Comparison of ENCODE assay signal across 24 mouse cellular contexts in genomic region chr11:8073321-8073720, GRCm38 (mm10).
"Had no signal": no experiment of that assay in that cellular context is flagged by ENCODE, and none has a peak within 500 bp of the region (broad histone marks: within the 10 kb centered on the region; RNA-seq: fewer than 3 reads in every experiment).

No protein-coding gene starts in this region.

- H3K4me3 ChIP-seq: layer of hippocampus, adult 2 months; left cerebral cortex, adult 2 months; liver, embryonic 15.5 days; lung, embryonic 15.5 days; megakaryocyte, embryonic 14.5 days; midbrain, embryonic 10.5 days; midbrain, embryonic 13.5 days; myocyte; neural tube, embryonic 13.5 days; stomach, embryonic 15.5 days had no signal

- H3K4me2 ChIP-seq: liver, embryonic 11.5 days; liver, embryonic 15.5 days; lung, embryonic 15.5 days; midbrain, embryonic 13.5 days; neural tube, embryonic 13.5 days; stomach, embryonic 15.5 days had no signal

- H3K9ac ChIP-seq: liver, embryonic 15.5 days; lung, embryonic 15.5 days; midbrain, embryonic 13.5 days; neural tube, embryonic 13.5 days; stomach, embryonic 15.5 days had no signal

- DNase-seq: kidney, adult 9 months; kidney, postnatal 25 days; layer of hippocampus, adult 9-11 months; lung, adult 18-20 months; lung, postnatal 10 days; lung, postnatal 36 days; retina, postnatal 1 day; right cerebral cortex, postnatal 25 days; spleen, adult 18-20 months; thymus, adult 18-20 months; thymus, postnatal 36 days had no signal

- H3K4me1 ChIP-seq: liver, embryonic 15.5 days; lung, embryonic 15.5 days; megakaryocyte, embryonic 14.5 days; midbrain, embryonic 13.5 days; stomach, embryonic 15.5 days had no signal

- ATAC-seq: midbrain, embryonic 13.5 days; midbrain, embryonic 16.5 days had no signal

- H3K36me3 ChIP-seq: liver, embryonic 15.5 days; lung, embryonic 15.5 days; midbrain, embryonic 10.5 days; midbrain, embryonic 13.5 days; neural tube, embryonic 13.5 days; stomach, embryonic 15.5 days had no signal

- H3K27ac ChIP-seq: kidney, postnatal 0 days; layer of hippocampus, adult 2 months; left cerebral cortex, adult 2 months; liver, embryonic 15.5 days; lung, embryonic 15.5 days; midbrain, embryonic 10.5 days; midbrain, embryonic 13.5 days; neural tube, embryonic 13.5 days; stomach, embryonic 15.5 days had no signal

- H3K9me3 ChIP-seq: liver, embryonic 15.5 days; lung, embryonic 15.5 days; megakaryocyte, embryonic 14.5 days; midbrain, embryonic 10.5 days; midbrain, embryonic 13.5 days; neural tube, embryonic 13.5 days; stomach, embryonic 15.5 days had no signal

- H3K27me3 ChIP-seq: liver, embryonic 15.5 days; lung, embryonic 15.5 days; megakaryocyte, embryonic 14.5 days; midbrain, embryonic 13.5 days; neural tube, embryonic 13.5 days; stomach, embryonic 15.5 days had no signal
